Mouse (Mus musculus) bone marrow, adult 2 months (tissue): ENCODE data around the gene Serpine2.

Experiments
- CTCF ChIP-seq: fragments of 200-500 bp; IDR thresholded peaks from 2 replicates; pipeline ENCODE4 v1.5.1; 2011; ENCODE audit warnings: low read length, control low read depth; ENCODE audit not compliant: control insufficient read depth, insufficient read depth
- POLR2A ChIP-seq: fragments of 200-500 bp; IDR thresholded peaks from 2 replicates; pipeline ENCODE4 v1.6.1; 2011; ENCODE audit warnings: low read depth, mild to moderate bottlenecking, control low read depth, low read length, borderline replicate concordance; ENCODE audit not compliant: control insufficient read depth

- TF ChIP-seq CTCF (no peak), POLR2A (no peak)
These were observed 101.5 kb downstream of the Serpine2 start for GRCm38 (mm10) chr1:79759436-79759972.
